Mouse (Mus musculus) thymus, postnatal 0 days (tissue): ENCODE results near the gene Terf2. TPM values are rescaled to one million over a fixed set of nuclear protein-coding genes. Genes with fewer than 3 reads are reported as not detected.
"Not testable (repeated sequence)": the region's sequence is repeated elsewhere in the genome, so short reads cannot be mapped to it uniquely, and the experiment has no call there.

Experiments
- DNase-seq: peaks from one replicate; pipeline ENCODE4 v3.0.0-alpha.2; 2015; ENCODE audit warnings: low spot score
- polyA plus RNA-seq: library from polyadenylated mRNA; unstranded; fragments of >200 nt; fragmentation: Nextera tagmentation; extraction: Ambion mirVana; gene quantifications from 2 replicates; pipeline ENCODE4 v1.2.1, GENCODE M21; 2015

Gene Terf2
- polyA plus RNA-seq, 1 experiment from 2014 or later: 26.1 TPM

DNA sequence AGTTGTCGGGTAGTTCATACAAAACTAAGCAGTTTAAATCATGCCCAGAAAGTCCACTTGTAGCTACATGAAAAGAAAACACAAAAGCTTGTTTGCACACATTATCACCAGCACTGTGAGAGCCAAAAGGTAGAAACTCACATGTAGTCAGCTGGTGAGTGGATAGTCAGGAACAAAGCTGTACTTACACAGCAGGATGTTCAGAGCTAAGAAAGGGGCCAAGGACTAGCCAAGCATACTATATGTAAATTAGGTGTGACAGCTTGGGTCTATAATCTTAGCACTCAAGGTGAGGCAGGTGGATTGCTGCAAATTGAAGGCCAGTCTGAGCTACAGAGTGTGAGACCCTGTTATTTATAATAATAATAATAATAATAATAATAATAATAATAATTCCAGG lies 33.7 kb downstream of the Terf2 start:
- DNase-seq: no peak

DNA sequence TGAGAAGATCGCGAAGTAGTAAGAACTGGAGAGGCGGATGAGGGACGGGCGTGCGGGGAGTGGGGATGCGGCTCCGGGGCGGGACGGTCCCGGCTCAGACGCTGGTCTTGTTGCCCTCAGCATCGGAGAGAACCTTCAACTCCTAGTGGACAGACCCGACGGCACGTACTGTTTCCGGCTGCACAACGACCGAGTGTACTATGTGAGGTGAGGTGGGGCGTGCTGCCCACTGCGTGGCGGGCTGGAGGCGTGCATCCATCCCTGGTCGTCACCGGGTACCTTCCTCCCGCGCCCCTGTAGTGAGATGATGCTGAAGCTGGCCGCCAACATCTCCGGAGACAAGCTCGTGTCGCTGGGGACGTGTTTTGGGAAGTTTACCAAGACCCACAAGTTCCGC lies 39.4 kb downstream of the Terf2 start:
- DNase-seq: no peak

DNA sequence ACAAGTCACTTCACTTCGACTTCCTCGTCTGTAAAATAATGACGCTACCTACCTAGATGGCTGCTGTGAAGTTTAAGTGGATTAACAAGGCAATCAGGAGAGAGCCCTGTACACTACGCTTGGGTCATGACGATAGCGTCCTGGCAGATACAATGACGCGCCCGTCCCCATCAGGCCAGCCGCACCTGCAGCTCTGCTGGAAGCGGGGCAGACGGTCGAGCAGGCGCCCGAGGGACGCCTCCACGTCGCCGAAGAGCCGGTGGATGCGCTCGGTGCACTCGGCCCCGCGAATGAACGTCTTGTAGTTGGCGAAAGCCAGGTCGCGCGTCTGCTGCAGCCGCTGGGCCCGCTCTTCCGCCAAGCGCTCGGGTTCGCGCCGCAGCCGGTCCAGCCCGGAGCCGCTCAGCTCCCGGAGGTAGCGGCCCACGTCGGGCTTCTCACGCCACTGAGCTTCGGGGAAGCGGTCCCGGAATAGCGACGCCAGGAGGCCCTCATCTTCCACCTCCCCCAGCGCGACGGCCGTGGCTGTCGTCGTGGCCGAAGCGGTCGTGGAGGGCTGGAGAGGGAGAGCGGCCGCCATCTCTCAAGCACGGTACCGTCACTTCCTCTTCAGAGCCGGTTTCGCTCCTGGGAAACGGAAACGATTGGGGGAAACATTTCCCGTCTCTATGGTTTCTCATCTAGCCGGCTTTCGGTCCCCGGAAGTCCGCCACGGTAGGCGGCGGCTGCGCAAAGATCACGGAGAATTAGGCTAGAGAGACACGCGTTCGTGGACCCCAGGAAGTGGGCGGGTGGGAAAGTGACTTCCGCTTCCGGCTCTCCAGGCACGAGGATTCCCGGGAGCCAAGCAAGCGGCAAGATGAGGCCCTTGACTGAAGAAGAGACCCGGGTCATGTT lies 40.0 kb downstream of the Terf2 start, which contains the start of the genes Cog8 and Nip7:
Gene Cog8, minus strand, starts transcription at position 614 of the 897 bp plus-strand sequence.
Gene Nip7, plus strand, starts transcription at position 802 of the 897 bp plus-strand sequence.
- DNase-seq: peak; percentile 97

DNA sequence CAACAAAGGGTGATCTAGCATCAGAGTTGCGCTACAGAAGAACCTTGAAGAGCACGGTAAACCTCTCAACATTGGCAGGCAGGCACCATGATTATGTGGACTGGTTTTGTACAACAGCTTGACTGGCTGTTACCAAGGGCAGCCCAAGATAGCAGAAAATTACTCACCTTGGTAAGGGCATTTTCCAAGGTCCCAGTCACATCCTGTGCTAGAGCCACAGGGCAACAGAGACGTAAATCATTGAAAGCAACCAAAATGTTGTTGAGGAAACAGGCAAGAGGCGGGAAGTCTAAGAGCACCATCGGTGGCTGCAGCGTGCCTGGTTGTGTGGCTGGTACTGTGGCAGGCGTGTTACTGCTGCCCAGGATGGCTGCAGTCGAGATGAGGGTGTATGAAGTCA lies 44.3 kb downstream of the Terf2 start:
- no peak for DNase-seq

DNA sequence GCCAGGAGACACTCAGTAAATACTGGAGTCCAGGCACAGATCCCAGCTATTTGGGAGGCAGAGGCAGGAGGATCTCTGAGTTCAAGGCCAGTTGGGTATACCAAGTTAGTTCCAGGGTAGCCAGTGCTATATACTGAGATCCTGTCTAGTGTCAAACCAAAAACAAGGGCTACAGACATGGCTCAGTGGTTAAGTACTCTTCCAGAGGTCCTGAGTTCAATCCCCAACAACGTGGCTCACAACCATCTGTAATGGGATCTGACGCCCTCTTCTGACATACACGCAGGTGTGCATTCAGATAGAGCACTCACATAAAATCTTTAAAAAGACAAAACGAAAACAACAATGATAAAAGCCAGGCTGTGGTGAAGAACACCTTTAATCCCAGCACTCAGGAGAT lies 46.9 kb downstream of the Terf2 start:
- DNase-seq: no peak

DNA sequence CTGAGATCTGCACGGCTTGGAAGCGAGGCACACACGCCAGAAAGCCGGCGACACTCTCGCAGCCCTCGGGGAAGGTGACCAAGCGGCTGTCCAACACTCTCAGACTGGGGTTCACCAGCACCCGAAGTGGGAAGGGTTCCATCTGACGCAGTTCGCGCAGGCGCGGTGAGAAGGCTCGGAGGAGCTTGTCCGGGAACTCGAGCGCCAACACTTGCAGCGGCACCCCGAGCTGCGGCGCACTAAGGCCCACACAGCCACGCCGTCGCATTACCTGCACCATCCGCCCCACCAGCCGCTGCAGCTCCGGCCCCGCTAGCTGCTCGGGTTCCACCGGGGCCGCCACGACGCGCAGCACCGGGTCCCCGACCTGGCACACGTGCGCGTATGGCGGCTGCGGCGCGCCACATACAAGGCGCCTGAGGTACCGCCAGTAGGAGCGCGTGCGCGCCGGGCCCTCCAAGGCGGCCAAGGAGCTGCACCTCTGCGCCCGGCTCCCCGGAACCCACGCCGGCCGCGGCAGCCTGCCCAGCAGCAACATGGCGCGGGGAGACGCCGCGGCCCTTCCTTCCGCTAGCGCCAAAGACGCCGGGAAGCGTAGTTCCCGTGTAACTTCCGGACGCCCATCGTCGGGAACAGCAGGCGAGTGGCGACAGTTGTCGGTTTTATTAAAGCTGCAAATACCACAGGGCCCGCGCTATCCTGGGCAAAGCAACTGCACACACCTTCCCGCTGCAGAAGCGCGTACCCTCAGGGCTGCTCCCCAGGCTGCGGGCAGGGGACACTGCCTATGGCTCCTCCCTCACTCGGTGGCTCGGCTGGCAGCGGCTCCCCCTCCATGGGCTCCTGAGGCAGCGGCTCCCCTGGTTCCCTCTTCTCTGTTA lies 48.0 kb downstream of the Terf2 start, which contains the start of gene Pdf:
Gene Pdf, minus strand, starts transcription at position 554 of the 881 bp plus-strand sequence.
- DNase-seq: peak; percentile 81

DNA sequence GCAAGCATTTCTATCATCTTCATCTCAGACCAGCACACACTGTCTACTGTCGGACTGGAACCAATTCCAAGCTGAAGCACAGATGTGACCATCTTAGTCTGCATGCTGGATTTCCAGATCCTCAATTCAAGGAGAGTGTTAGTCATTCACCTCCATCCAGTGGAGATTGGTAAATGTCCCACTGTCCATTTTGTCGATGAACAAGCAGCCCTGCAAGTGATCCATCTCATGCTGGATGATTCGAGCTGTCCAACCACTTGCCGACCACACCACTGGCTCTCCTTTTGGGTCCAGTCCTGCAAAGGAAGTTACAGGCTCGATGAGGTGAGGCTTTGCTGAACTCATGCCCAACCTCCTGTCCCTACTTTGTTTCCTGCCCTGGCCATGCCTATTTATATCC lies 49.4 kb downstream of the Terf2 start:
- no peak for DNase-seq

DNA sequence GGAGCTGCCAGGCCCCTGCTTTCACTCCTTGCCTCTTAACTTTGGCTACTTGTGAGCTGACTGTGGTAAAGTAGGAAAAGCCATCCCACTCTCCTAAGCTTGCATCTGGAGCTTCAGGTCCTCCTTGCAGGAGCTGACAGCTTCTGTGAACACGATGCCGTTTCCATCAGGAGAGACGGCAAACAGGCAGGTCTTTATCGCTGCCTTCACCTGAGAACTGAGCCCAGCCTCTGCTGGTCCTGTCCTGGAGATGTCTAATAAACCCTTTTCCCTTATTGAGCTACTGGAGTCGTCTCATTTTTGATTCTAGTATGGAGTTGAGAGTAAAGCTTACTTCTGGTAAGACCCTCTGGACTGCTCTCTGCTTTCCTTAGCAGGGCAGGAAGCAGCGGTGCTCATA lies 50.9 kb downstream of the Terf2 start:
- DNase-seq: no peak

DNA sequence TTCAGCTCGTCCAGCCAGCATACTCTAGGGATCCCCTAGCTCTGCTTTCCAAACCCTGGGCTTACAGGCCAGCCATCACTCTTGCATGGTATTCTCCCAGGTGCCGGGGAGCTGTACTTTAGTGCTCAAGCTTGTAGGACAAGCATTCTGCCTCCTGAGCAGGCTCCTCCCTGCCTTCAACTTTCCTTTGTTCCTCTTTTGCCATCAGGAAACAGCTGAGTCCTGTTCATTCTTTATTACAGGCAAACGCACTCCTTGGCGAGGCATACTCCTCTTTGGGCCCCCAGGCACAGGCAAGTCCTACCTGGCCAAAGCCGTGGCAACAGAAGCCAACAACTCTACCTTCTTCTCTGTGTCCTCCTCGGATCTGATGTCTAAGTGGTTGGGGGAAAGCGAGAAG lies 55.7 kb downstream of the Terf2 start:
- DNase-seq: no peak

DNA sequence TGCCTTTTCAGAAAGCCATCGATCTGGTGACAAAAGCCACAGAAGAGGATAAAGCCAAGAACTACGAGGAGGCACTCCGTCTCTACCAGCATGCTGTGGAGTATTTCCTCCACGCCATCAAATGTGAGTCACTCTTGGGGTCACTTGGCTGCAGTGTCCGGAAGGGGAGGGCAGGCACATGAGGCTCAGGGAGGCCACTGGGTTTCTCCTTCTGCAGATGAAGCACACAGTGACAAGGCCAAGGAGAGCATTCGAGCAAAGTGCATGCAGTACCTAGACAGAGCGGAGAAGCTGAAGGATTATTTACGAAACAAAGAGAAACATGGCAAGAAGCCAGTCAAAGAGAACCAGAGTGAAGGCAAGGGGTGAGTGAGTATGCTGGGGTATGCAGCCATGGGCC lies 59.7 kb downstream of the Terf2 start:
- DNase-seq: no peak

DNA sequence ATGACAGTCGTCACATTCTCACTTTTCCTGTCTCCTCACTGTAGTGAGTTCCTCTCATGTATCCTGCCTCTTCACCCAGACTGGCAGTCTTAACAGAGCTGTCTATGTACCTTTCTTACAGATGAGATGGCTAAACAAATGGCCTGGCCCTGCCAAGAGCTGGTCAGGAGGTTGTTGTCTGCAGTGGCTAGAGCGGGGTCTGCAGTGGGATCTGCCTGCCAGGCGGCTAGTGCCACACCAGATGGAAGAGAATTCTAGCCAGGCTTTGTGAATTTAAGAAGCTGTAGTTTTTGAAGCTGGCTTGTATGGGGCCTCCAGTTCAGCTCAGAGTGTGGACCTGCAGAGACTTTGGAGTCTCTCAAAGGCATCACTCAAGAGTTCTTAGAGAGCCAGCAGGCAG lies 60.7 kb downstream of the Terf2 start:
- DNase-seq: no peak

DNA sequence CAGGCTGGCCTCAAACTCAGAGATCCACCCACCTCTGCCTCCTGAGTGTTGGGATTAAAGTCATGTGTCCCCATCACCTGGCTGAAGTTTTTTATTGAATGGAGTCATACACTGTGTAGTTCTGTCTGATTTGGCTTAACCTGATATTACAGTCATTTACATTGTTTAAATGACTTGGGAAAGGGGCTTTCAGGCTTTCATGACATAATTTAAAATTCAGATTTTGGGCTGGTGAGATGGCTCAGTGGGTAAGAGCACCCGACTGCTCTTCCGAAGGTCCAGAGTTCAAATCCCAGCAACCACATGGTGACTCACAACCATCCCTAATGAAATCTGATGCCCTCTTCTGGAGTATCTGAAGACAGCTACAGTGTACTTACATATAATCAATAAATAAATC lies 62.7 kb downstream of the Terf2 start:
- not testable (repeated sequence) for DNase-seq

DNA sequence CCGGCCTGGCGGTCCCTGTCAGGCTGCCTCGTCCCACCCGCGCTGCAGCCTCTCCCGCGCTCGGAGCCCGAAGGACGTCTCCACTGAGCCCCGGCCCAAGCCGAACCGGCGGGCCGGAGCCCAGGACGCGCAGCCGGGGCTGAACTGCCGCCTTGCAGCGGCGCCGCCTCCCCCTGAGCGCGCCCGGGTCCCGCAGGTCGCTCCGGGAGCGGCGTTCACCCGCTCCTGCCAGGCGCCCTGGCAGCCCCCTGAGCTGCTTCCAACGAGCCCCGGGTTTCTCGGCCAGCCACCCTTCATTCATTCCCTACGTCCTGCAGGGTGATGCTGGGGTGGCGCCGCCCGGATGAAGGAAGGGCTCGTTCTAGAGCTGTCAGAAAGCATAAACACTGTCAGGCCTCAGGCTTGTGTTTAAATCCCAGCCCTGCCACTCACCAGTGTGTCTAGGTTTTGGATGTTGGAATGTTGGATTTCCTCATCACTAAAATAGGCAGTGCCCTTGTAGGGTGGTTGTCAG lies 64.7 kb downstream of the Terf2 start:
- DNase-seq: no peak

DNA sequence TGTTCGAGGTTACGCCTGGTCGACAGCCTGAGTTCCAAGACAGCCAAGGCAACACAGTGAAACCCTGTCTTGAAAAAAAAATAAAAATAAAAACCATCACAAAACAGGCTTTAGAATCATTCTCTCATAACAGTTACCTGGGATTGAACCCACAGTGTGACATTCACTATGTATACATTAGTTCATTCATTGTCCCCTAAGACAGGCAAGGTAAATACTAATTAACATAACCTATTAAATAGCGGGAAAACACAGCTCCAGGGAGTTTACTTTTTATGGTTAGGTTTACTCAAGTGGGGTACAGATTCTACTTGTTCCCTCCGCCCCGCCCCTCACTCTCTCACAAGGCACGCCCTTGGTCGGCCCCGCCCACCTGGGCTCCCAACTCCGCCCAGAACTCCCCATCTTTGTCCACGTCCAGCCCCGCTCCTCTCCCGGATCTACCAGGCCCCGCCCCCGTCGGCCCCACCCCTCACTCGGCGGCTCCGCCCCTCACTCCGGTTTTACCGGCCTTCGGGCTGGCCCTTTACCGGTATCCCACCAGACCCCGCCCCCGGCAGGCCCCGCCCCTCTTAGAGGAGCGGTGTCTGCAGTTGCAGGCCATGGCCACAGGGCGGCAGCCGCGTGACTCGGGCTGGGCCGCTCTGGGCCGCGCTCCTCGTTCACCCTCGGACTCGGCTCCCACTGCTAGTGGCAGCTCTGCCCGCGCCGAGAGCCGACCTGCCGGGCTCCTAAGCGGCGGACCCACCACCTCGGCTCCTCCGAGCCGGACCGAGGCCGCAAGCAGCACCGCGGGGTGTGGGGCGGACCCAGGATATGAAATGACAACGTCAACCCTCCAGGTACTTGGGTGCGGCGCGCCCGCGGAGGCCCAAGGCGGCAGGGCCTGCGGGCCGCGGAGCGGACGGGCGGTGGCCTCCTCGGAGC lies 65.4 kb downstream of the Terf2 start, which contains the start of gene Vps4a:
Gene Vps4a, plus strand, starts transcription at position 573 of the 927 bp plus-strand sequence.
- peak; percentile 92 for DNase-seq

DNA sequence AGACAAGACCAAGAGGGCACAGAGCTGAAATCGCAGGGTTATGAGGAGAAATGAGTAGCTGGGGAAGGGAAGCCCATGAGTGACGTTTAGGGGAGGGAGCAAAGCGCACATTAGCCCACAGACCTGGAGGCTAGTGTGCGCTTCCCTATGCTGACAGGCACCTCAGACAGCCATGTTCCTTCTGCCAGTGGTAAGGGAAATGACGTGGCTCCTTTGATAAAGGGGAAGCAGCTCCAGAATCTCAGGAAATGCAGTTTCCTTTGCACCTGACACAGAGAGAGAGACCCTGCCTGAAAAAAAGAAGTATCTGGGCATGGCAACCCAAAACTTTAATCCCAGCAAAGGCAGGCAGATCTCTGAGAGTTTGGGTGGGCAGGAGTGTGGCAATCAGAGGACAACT lies 66.3 kb downstream of the Terf2 start:
- DNase-seq: peak; percentile 7

DNA sequence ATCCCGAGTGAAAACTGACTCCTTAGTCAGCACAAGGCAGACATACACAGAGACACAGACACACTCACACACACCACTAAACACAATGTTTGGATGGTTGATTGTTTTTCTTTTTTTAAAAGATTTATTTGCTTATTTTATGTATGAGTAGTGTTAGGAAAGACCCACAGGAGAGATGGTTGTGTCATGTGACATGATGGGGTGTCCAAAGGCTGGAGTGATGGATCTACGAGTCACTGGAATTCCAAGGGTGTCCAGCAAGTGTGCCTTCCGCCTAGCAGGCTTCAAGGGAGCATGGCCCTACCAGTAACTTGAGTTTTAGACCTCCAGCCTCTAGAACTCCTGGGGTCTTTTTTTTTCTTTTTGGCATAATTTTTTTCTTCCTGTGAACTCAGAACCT lies 67.0 kb downstream of the Terf2 start:
- no peak for DNase-seq

DNA sequence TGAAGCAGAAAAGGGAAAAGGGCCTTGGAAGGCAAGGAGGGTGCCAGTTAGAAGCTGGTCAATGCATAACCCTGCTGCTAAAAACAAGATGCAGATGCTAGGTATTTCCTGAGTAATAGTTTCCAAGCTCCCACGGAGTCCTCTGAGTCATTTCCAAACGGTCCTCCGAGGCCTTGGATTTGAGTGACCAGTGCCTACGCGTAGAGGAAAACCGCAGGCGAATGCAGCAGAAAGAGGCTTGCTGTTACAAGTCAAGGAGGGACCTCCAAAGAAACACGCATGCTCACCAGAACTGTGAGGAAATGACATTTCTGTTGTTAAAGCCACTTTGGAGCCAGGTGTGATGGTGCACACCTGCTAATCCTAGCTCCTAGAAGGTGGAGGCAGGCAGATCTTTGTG lies 72.9 kb downstream of the Terf2 start:
- DNase-seq: no peak
